Mouse (Mus musculus): ENCODE results near the gene Rpn2.

GRCm38 (mm10) chr2:157349121-157349778 lies 70.4 kb downstream of the Rpn2 start:
- no peak for TF ChIP-seq CTCF (IDR thresholded peaks at IDR 0.05; ENCODE audit: low read depth)
- no peak for TF ChIP-seq EP300 (IDR thresholded peaks at IDR 0.05; ENCODE audit: low read depth)
